Mouse (Mus musculus) ES-E14 (cell line): ENCODE measurements at regions not wholly inside any gene's neighbourhood (a gene's known extent, or its start where the extent isn't known, plus 50 kb on each side); places are given as distances from the start of the nearest gene placed in this dataset.

Source experiments
- CHD2 ChIP-seq: IDR thresholded peaks from 2 replicates; pipeline ENCODE4 v1.6.1; 2014; ENCODE audit warnings: mild to moderate bottlenecking, low read depth, low read length, inconsistent platforms
- HCFC1 ChIP-seq: IDR thresholded peaks from 2 replicates; pipeline ENCODE4 v1.6.1; 2012; ENCODE audit warnings: low read length, inconsistent platforms, borderline replicate concordance; ENCODE audit not compliant: insufficient read depth
- MAFK ChIP-seq: IDR thresholded peaks from 2 replicates; pipeline ENCODE4 v1.6.1; 2014; ENCODE audit warnings: mild to moderate bottlenecking, low read depth, low read length, inconsistent platforms; ENCODE audit not compliant: insufficient read depth
- ZC3H11A ChIP-seq: IDR thresholded peaks from 2 replicates; pipeline ENCODE4 v1.6.1; 2012; ENCODE audit warnings: low read depth, mild to moderate bottlenecking, inconsistent platforms, low read length, borderline replicate concordance
- ZNF384 ChIP-seq: IDR thresholded peaks from 2 replicates; pipeline ENCODE4 v1.6.1; 2012; ENCODE audit warnings: low read depth, low read length, inconsistent platforms

GRCm38 (mm10) chr9:33827409-33827808 is 658.3 kb upstream of the Kirrel3 start:
- TF ChIP-seq ZNF384 (no peak), MAFK (no peak), CHD2 (no peak), HCFC1 (no peak), ZC3H11A (no peak)
